Mouse (Mus musculus) hematopoietic stem cell, adult 5-6 weeks (primary cell): Measurements from ENCODE around the gene Cmtm2b. TPM values are rescaled to one million over a fixed set of nuclear protein-coding genes. Genes with fewer than 3 reads are reported as not detected.

Source experiments
- ATAC-seq, 2 experiments: fragments of 125-278 bp in 1 of 2; replicated peaks in 1 of 2; 2 replicates each; pipeline ENCODE4 v1.8.0; 2016 to 2017; ENCODE audit warnings: inconsistent platforms in 2 of 2, mild to moderate bottlenecking in 2 of 2, moderate number of reproducible peaks in 2 of 2, low read depth in 1 of 2, moderate TSS enrichment in 1 of 2; ENCODE audit not compliant: low FRiP score in 2 of 2, poor library complexity in 2 of 2, severe bottlenecking in 2 of 2, insufficient read depth in 1 of 2, low TSS enrichment in 1 of 2
- total RNA-seq: library from RNA; stranded (forward); fragments of 172-1452, 232-1000 nt; gene quantifications from 2 replicates; pipeline ENCODE4 v1.2.3, GENCODE M21; 2017

Cmtm2b gene
- total RNA-seq, 1 experiment from 2014 or later, result not detected

- no peak for ATAC-seq
Observed at GRCm38 (mm10) chr8:104339983-104340232, 17.9 kb downstream of the Cmtm2b start.

- ATAC-seq, result peak; percentile 59 to 65
Observed at GRCm38 (mm10) chr8:104340233-104341105, 18.4 kb downstream of the Cmtm2b start.

GRCm38 (mm10) chr8:104341106-104341561, 19.1 kb downstream of the Cmtm2b start:
- peak; percentile 1 to 22; a peak in 2 of 4 replicates for ATAC-seq

GRCm38 (mm10) chr8:104341678-104342077, 19.6 kb downstream of the Cmtm2b start:
- no peak for ATAC-seq

- ATAC-seq, result no peak
Observed at GRCm38 (mm10) chr8:104342426-104342825, 20.4 kb downstream of the Cmtm2b start.

- ATAC-seq, result peak; percentile 74
Observed at GRCm38 (mm10) chr8:104343957-104344356, 21.9 kb downstream of the Cmtm2b start.

- ATAC-seq, result no peak
Observed at GRCm38 (mm10) chr8:104344622-104345021, 22.6 kb downstream of the Cmtm2b start.

- no peak for ATAC-seq
Observed at GRCm38 (mm10) chr8:104346706-104347105, 24.7 kb downstream of the Cmtm2b start.

- no peak for ATAC-seq
Observed at GRCm38 (mm10) chr8:104348971-104349370, 26.9 kb downstream of the Cmtm2b start.

GRCm38 (mm10) chr8:104350047-104350446, 28.0 kb downstream of the Cmtm2b start:
- no peak for ATAC-seq

- ATAC-seq, result peak; percentile 42 to 73; a peak in 2 of 4 replicates
Observed at GRCm38 (mm10) chr8:104353186-104353585, 31.2 kb downstream of the Cmtm2b start.

- ATAC-seq, result no peak
Observed at GRCm38 (mm10) chr8:104354504-104354903, 32.5 kb downstream of the Cmtm2b start.

GRCm38 (mm10) chr8:104358637-104359036, 36.6 kb downstream of the Cmtm2b start:
- ATAC-seq, result no peak

GRCm38 (mm10) chr8:104359778-104360456, 37.9 kb downstream of the Cmtm2b start:
- ATAC-seq, result no peak

GRCm38 (mm10) chr8:104365695-104366094, 43.7 kb downstream of the Cmtm2b start:
- no peak for ATAC-seq

GRCm38 (mm10) chr8:104367398-104367797, 45.4 kb downstream of the Cmtm2b start:
- ATAC-seq, result no peak

GRCm38 (mm10) chr8:104369591-104369990, 47.6 kb downstream of the Cmtm2b start:
- no peak for ATAC-seq

GRCm38 (mm10) chr8:104370071-104370470, 48.0 kb downstream of the Cmtm2b start:
- no peak for ATAC-seq
